28 mouse cellular contexts compared by ENCODE assay signal in genomic region chr13:42839358-42839757, GRCm38 (mm10).
"Had no signal": no experiment of that assay in that cellular context is flagged by ENCODE, and none has a peak within 500 bp of the region (broad histone marks: within the 10 kb centered on the region; RNA-seq: fewer than 3 reads in every experiment).

No protein-coding gene starts in this region.

- H3K27ac ChIP-seq: embryonic facial prominence, embryonic 10.5 days; embryonic facial prominence, embryonic 12.5 days; embryonic facial prominence, embryonic 13.5 days; embryonic facial prominence, embryonic 15.5 days; forebrain, embryonic 10.5 days; forebrain, embryonic 13.5 days; forebrain, embryonic 15.5 days; gastrocnemius, adult 2 months; heart, adult 2 months; heart, embryonic 10.5 days had no signal

- ATAC-seq: forebrain, embryonic 13.5 days; forebrain, embryonic 14.5 days; forebrain, embryonic 15.5 days; forebrain, embryonic 16.5 days had no signal

- H3K9me3 ChIP-seq: embryonic facial prominence, embryonic 10.5 days; embryonic facial prominence, embryonic 12.5 days; embryonic facial prominence, embryonic 13.5 days; embryonic facial prominence, embryonic 15.5 days; forebrain, embryonic 10.5 days; forebrain, embryonic 13.5 days; forebrain, embryonic 15.5 days; heart, embryonic 10.5 days had no signal

- DNase-seq: cerebellum, adult 8-10 months; cerebellum, adult 9-10 months; cerebellum, adult 9-11 months; cerebellum, postnatal 10 days; cerebellum, postnatal 14 days; cerebellum, postnatal 25 days; cerebellum, postnatal 36 days; embryo, embryonic 11 days; gastrocnemius, adult 2 months; gastrocnemius, postnatal 10 days; gastrocnemius, postnatal 14 days; gastrocnemius, postnatal 25 days; gastrocnemius, postnatal 36 days; heart, adult 11 months; heart, adult 18-20 months; heart, adult 2 months had no signal

- H3K4me3 ChIP-seq: embryonic facial prominence, embryonic 10.5 days; embryonic facial prominence, embryonic 12.5 days; embryonic facial prominence, embryonic 13.5 days; embryonic facial prominence, embryonic 15.5 days; erythroblast, embryonic 14.5 days; forebrain, embryonic 10.5 days; forebrain, embryonic 13.5 days; forebrain, embryonic 15.5 days; gastrocnemius, adult 2 months; heart, adult 2 months; heart, embryonic 10.5 days had no signal

- H3K36me3 ChIP-seq: embryonic facial prominence, embryonic 10.5 days; embryonic facial prominence, embryonic 12.5 days; embryonic facial prominence, embryonic 13.5 days; embryonic facial prominence, embryonic 15.5 days; forebrain, embryonic 10.5 days; forebrain, embryonic 15.5 days; heart, embryonic 10.5 days had no signal

- H3K9ac ChIP-seq: embryonic facial prominence, embryonic 12.5 days; embryonic facial prominence, embryonic 13.5 days; embryonic facial prominence, embryonic 15.5 days; forebrain, embryonic 13.5 days; forebrain, embryonic 15.5 days had no signal

- H3K4me1 ChIP-seq: embryonic facial prominence, embryonic 10.5 days; embryonic facial prominence, embryonic 12.5 days; embryonic facial prominence, embryonic 13.5 days; embryonic facial prominence, embryonic 15.5 days; heart, embryonic 10.5 days had no signal

- H3K27me3 ChIP-seq: embryonic facial prominence, embryonic 12.5 days; embryonic facial prominence, embryonic 13.5 days; embryonic facial prominence, embryonic 15.5 days; forebrain, embryonic 13.5 days; forebrain, embryonic 15.5 days had no signal

- H3K4me2 ChIP-seq: embryonic facial prominence, embryonic 12.5 days; embryonic facial prominence, embryonic 13.5 days; embryonic facial prominence, embryonic 15.5 days; forebrain, embryonic 13.5 days; forebrain, embryonic 15.5 days; heart, embryonic 11.5 days had no signal
